Mouse (Mus musculus): ENCODE results near the gene Mcu.

DNA sequence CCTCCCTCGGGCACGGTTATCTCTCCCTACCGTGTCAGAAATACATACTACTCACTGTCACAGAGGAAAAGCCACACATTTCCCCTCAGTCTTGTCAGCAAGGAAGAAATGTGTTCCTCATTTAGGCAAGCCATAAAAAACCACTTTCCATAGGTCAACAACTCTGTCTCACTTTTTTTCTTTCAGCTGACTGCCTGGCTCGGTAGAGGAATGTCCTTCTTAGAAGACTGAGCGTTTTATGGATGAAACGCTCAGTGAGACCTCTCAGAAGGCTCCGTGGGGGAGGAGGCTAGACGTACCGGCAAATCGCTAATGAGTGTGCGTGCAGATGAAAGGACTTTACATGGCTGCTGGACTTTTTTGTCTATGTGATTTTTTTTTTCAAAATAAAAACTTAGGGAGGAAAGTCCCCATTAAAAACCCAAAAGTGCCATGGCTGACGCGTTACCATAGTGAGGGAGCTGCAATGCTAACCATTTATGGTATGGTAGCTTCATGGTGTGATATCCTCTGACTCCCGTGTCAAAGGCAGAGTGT is 105.0 kb downstream of the Mcu start:
- TF ChIP-seq CTCF (IDR thresholded peaks at IDR 0.05; ENCODE audit: control insufficient read depth, insufficient read depth, insufficient replicate concordance, low read depth, low read length) (no peak), POLR2A (IDR thresholded peaks at IDR 0.05; ENCODE audit: control insufficient read depth, low read depth, low read length) (no peak)

Data from testis, adult 2 months (tissue).